Mouse (Mus musculus) B cell, adult (primary cell): ENCODE results near the gene Borcs6. TPM values are rescaled to one million over a fixed set of nuclear protein-coding genes. Genes with fewer than 3 reads are reported as not detected.

Source experiments
- total RNA-seq: library from RNA; stranded (reverse); gene quantifications from 4 replicates; pipeline ENCODE4 v1.2.4, GENCODE M21; 2023; ENCODE audit not compliant: inconsistent age

Borcs6 gene
- 19.5 to 20.7 TPM (median 19.9 TPM) in 4 replicates for total RNA-seq

GRCm38 (mm10) chr11:69059357-69059974 lies at the start of gene Borcs6:
TSS of gene Borcs6 (plus strand) at chr11:69059717.

GRCm38 (mm10) chr11:69015644-69016441 lies 43.7 kb upstream of the Borcs6 start, which contains the start of gene Ctc1:
TSS of gene Ctc1 (plus strand) at chr11:69015911.

GRCm38 (mm10) chr11:69045531-69046394 lies 13.8 kb upstream of the Borcs6 start, which contains the start of gene Aurkb:
TSS of gene Aurkb (plus strand) at chr11:69045647.

GRCm38 (mm10) chr11:69070590-69071222 lies 11.2 kb downstream of the Borcs6 start, which contains the start of gene Tmem107:
TSS of gene Tmem107 (plus strand) at chr11:69070806.

GRCm38 (mm10) chr11:69088103-69088855 lies 28.8 kb downstream of the Borcs6 start, which contains the start of gene Vamp2:
TSS of gene Vamp2 (plus strand) at chr11:69088490.

GRCm38 (mm10) chr11:69094697-69095429 lies 35.3 kb downstream of the Borcs6 start, which contains the start of gene Per1:
TSS of gene Per1 (plus strand) at chr11:69095217.

Other genes with a start within 250 kb of the Borcs6 start
- 58.5 to 71.2 TPM (median 62.1 TPM) in 4 replicates for gene Ndel1, start 187.9 kb upstream of the Borcs6 start, total RNA-seq
- gene Rnf222, start 171.2 kb upstream of the Borcs6 start, total RNA-seq, result not detected in 4 replicates
- gene Rpl26, start 158.1 kb upstream of the Borcs6 start, total RNA-seq, result 2,360 to 2,533 TPM (median 2,439 TPM) in 4 replicates
- not detected in 4 replicates for gene Odf4, start 132.6 kb upstream of the Borcs6 start, total RNA-seq
- gene Arhgef15, start 102.2 kb upstream of the Borcs6 start, total RNA-seq, result 0.24 TPM in 1 of 4 replicates, not detected in the others
- gene Slc25a35, start 91.6 kb upstream of the Borcs6 start, total RNA-seq, result 2.7 to 3.4 TPM (median 3.0 TPM) in 4 replicates
- gene Rangrf, start 84.5 kb upstream of the Borcs6 start, total RNA-seq, result 4.7 to 8.4 TPM (median 5.1 TPM) in 4 replicates
- gene Pfas, start 51.3 kb upstream of the Borcs6 start, total RNA-seq, result 25.1 to 32.7 TPM (median 28.2 TPM) in 4 replicates
- gene Ctc1, start 43.8 kb upstream of the Borcs6 start, total RNA-seq, result 29.0 to 40.3 TPM (median 30.0 TPM) in 4 replicates
- 5.5 to 9.8 TPM (median 7.8 TPM) in 4 replicates for gene Aurkb, start 14.1 kb upstream of the Borcs6 start, total RNA-seq
- 1.8 to 7.1 TPM (median 3.8 TPM) in 4 replicates for gene Tmem107, start 11.1 kb downstream of the Borcs6 start, total RNA-seq
- gene Vamp2, start 28.8 kb downstream of the Borcs6 start, total RNA-seq, result 434 to 532 TPM (median 515 TPM) in 4 replicates
- gene Per1, start 35.5 kb downstream of the Borcs6 start, total RNA-seq, result 798 to 901 TPM (median 848 TPM) in 4 replicates
- 0.27 to 0.48 TPM in 2 of 4 replicates, not detected in the others for gene Hes7, start 60.7 kb downstream of the Borcs6 start, total RNA-seq
- 0.35 TPM in 1 of 4 replicates, not detected in the others for gene 9130213A22Rik, start 62.9 kb downstream of the Borcs6 start, total RNA-seq
- 1.3 to 2.1 TPM (median 1.4 TPM) in 4 replicates for gene Aloxe3, start 66.2 kb downstream of the Borcs6 start, total RNA-seq
- not detected in 4 replicates for gene Alox12b, start 97.3 kb downstream of the Borcs6 start, total RNA-seq
- gene Alox8, start 138.1 kb downstream of the Borcs6 start, total RNA-seq, result not detected in 4 replicates
- not detected in 4 replicates for gene Gucy2e, start 177.3 kb downstream of the Borcs6 start, total RNA-seq